Mouse (Mus musculus) midbrain, embryonic 15.5 days (tissue): ENCODE data around the gene Ifitm3. TPM values are rescaled to one million over a fixed set of nuclear protein-coding genes. Genes with fewer than 3 reads are reported as not detected.
"Not testable (repeated sequence)": the region's sequence is repeated elsewhere in the genome, so short reads cannot be mapped to it uniquely, and the experiment has no call there.

ENCODE experiments used
- ATAC-seq: fragments of 200-750 bp; cut with Nextera tagmentation; replicated peaks from 2 replicates; pipeline ENCODE4 v1.8.0; 2017; ENCODE audit warnings: moderate TSS enrichment
- H3K27ac ChIP-seq: fragments of 300-500 bp; sonication (generic); 2 replicates; pipeline ENCODE4 v1.5.1; 2015; ENCODE audit warnings: mild to moderate bottlenecking, inconsistent platforms
- H3K27me3 ChIP-seq: fragments of 300-500 bp; sonication (generic); replicated peaks from 2 replicates; pipeline ENCODE4 v1.6.1; 2015; ENCODE audit warnings: inconsistent platforms
- H3K36me3 ChIP-seq: fragments of 300-500 bp; sonication (generic); replicated peaks from 2 replicates; pipeline ENCODE4 v1.6.1; 2015; ENCODE audit warnings: inconsistent platforms
- H3K4me1 ChIP-seq: fragments of 300-500 bp; sonication (generic); 2 replicates; pipeline ENCODE4 v1.6.1; 2015; ENCODE audit warnings: inconsistent platforms
- H3K4me2 ChIP-seq: fragments of 300-500 bp; sonication (generic); 2 replicates; pipeline ENCODE4 v1.6.1; 2015; ENCODE audit warnings: inconsistent platforms, mild to moderate bottlenecking, moderate library complexity
- H3K4me3 ChIP-seq: fragments of 300-500 bp; sonication (generic); 2 replicates; pipeline ENCODE4 v1.5.1; 2015; ENCODE audit warnings: mild to moderate bottlenecking, inconsistent platforms
- H3K9ac ChIP-seq: fragments of 300-500 bp; sonication (generic); 2 replicates; pipeline ENCODE4 v1.6.1; 2015; ENCODE audit warnings: mild to moderate bottlenecking, inconsistent platforms
- H3K9me3 ChIP-seq: fragments of 300-500 bp; sonication (generic); 2 replicates; pipeline ENCODE4 v1.6.1; 2016; ENCODE audit warnings: inconsistent platforms
- WGBS: fragments of 180-500 bp; shearing (Covaris S2); methylation state at CpG from one replicate; pipeline ENCODE4 v1.1.7; 2015; ENCODE audit warnings: mixed read lengths; 5-methylcytosine and 5-hydroxymethylcytosine counted together
- polyA plus RNA-seq: library from polyadenylated mRNA; unstranded; fragments of >200 nt; fragmentation: Nextera tagmentation; extraction: Ambion mirVana; gene quantifications from 2 replicates; pipeline ENCODE4 v1.2.1, GENCODE M21; 2015

Gene Ifitm3
- polyA plus RNA-seq, 1 experiment from 2014 or later: 40.9 TPM

- no peaks in the 10 kb centered on the region for H3K27me3 ChIP-seq
- H3K9ac ChIP-seq: no peak overlapping the region
- H3K27ac ChIP-seq: no peak overlapping the region
- no peak overlapping the region for H3K4me2 ChIP-seq
- no peaks in the 10 kb centered on the region for H3K9me3 ChIP-seq
- 94% methylated on average over 17 of the region's 17 CpGs for WGBS
- H3K4me3 ChIP-seq: no peak overlapping the region
- no peak for ATAC-seq
- no peaks in the 10 kb centered on the region for H3K4me1 ChIP-seq
- no peaks in the 10 kb centered on the region for H3K36me3 ChIP-seq
Observed at GRCm38 (mm10) chr7:140987182-140988138, 23.1 kb downstream of the Ifitm3 start.

GRCm38 (mm10) chr7:140982971-140983370, 27.6 kb downstream of the Ifitm3 start:
- no peak overlapping the region for H3K9ac ChIP-seq
- no peaks in the 10 kb centered on the region for H3K4me1 ChIP-seq
- H3K4me3 ChIP-seq: no peak overlapping the region
- H3K9me3 ChIP-seq: no peaks in the 10 kb centered on the region
- H3K27ac ChIP-seq: no peak overlapping the region
- WGBS: 93% methylated on average over 7 of the region's 7 CpGs
- H3K4me2 ChIP-seq: no peak overlapping the region
- no peaks in the 10 kb centered on the region for H3K36me3 ChIP-seq
- no peak for ATAC-seq
- no peaks in the 10 kb centered on the region for H3K27me3 ChIP-seq

- Histone ChIP-seq H3K4me3 (no peak overlapping the region), H3K27me3 (no peaks in the 10 kb centered on the region), H3K4me1 (no peaks in the 10 kb centered on the region), H3K27ac (no peak overlapping the region), H3K9ac (no peak overlapping the region), H3K4me2 (no peak overlapping the region), H3K9me3 (no peaks in the 10 kb centered on the region), H3K36me3 (no peaks in the 10 kb centered on the region)
- no peak for ATAC-seq
- WGBS: 94% methylated on average over 8 of the region's 8 CpGs
Observed at GRCm38 (mm10) chr7:140981704-140982103, 28.9 kb downstream of the Ifitm3 start.

GRCm38 (mm10) chr7:140976720-140977119, 33.9 kb downstream of the Ifitm3 start:
- not testable (repeated sequence) for H3K9ac ChIP-seq, H3K4me3 ChIP-seq, H3K27me3 ChIP-seq, H3K36me3 ChIP-seq, H3K27ac ChIP-seq, H3K4me2 ChIP-seq, ATAC-seq, H3K4me1 ChIP-seq, H3K9me3 ChIP-seq
- 91% methylated on average over 9 of the region's 9 CpGs for WGBS

- WGBS: 27% methylated on average over 3 of the region's 3 CpGs
- ATAC-seq: no peak
- Histone ChIP-seq H3K9me3 (no peaks in the 10 kb centered on the region), H3K36me3 (no peaks in the 10 kb centered on the region), H3K4me1 (peaks cover 4% of the 10 kb centered on the region; the same call in 1 of the 2 replicates), H3K4me3 (no peak overlapping the region), H3K27ac (no peak overlapping the region), H3K9ac (no peak overlapping the region), H3K4me2 (no peak overlapping the region), H3K27me3 (0 out of 2 replicates have a peak, but pooled peaks cover 3% of the 10 kb centered on the region)
Observed at GRCm38 (mm10) chr7:140975465-140975864, 35.1 kb downstream of the Ifitm3 start.

- Histone ChIP-seq H3K9ac (no peak overlapping the region), H3K4me1 (peaks cover 4% of the 10 kb centered on the region; the same call in 1 of the 2 replicates), H3K27ac (no peak overlapping the region), H3K36me3 (no peaks in the 10 kb centered on the region), H3K4me2 (no peak overlapping the region), H3K9me3 (no peaks in the 10 kb centered on the region), H3K27me3 (0 out of 2 replicates have a peak, but pooled peaks cover 3% of the 10 kb centered on the region), H3K4me3 (no peak overlapping the region)
- 11% methylated on average over 9 of the region's 9 CpGs for WGBS
- no peak for ATAC-seq
Observed at GRCm38 (mm10) chr7:140974940-140975339, 35.6 kb downstream of the Ifitm3 start.

- no peak overlapping the region for H3K27ac ChIP-seq
- 29% methylated on average over 14 of the region's 14 CpGs for WGBS
- no peak overlapping the region for H3K4me3 ChIP-seq
- no peak overlapping the region for H3K9ac ChIP-seq
- no peak overlapping the region for H3K4me2 ChIP-seq
- no peak for ATAC-seq
- H3K4me1 ChIP-seq: peaks cover 4% of the 10 kb centered on the region; the same call in 1 of the 2 replicates
- no peaks in the 10 kb centered on the region for H3K36me3 ChIP-seq
- H3K9me3 ChIP-seq: no peaks in the 10 kb centered on the region
- H3K27me3 ChIP-seq: 0 out of 2 replicates have a peak, but pooled peaks cover 3% of the 10 kb centered on the region
Observed at GRCm38 (mm10) chr7:140973396-140974165, 37.0 kb downstream of the Ifitm3 start.

- Histone ChIP-seq H3K9ac (no peak overlapping the region), H3K4me1 (peaks cover 4% of the 10 kb centered on the region; the same call in 1 of the 2 replicates), H3K9me3 (no peaks in the 10 kb centered on the region), H3K27me3 (0 out of 2 replicates have a peak, but pooled peaks cover 3% of the 10 kb centered on the region), H3K4me2 (no peak overlapping the region), H3K27ac (no peak overlapping the region), H3K4me3 (no peak overlapping the region), H3K36me3 (no peaks in the 10 kb centered on the region)
- no peak for ATAC-seq
- 87% methylated on average over 8 of the region's 8 CpGs for WGBS
Observed at GRCm38 (mm10) chr7:140971479-140972171, 38.9 kb downstream of the Ifitm3 start.

- Histone ChIP-seq H3K4me2 (no peak overlapping the region), H3K4me1 (peaks cover 4% of the 10 kb centered on the region; the same call in 1 of the 2 replicates), H3K27me3 (0 out of 2 replicates have a peak, but pooled peaks cover 3% of the 10 kb centered on the region), H3K9ac (no peak overlapping the region), H3K9me3 (no peaks in the 10 kb centered on the region), H3K4me3 (no peak overlapping the region), H3K27ac (no peak overlapping the region), H3K36me3 (no peaks in the 10 kb centered on the region)
- 52% methylated on average over 7 of the region's 7 CpGs for WGBS
- ATAC-seq: no peak
Observed at GRCm38 (mm10) chr7:140970931-140971330, 39.6 kb downstream of the Ifitm3 start.

GRCm38 (mm10) chr7:140968710-140969109, 41.9 kb downstream of the Ifitm3 start:
- H3K4me1 ChIP-seq, H3K4me2 ChIP-seq, H3K36me3 ChIP-seq, H3K4me3 ChIP-seq, ATAC-seq, H3K9me3 ChIP-seq, H3K27ac ChIP-seq, H3K9ac ChIP-seq, H3K27me3 ChIP-seq: not testable (repeated sequence)
- WGBS: 19% methylated on average over 3 of the region's 3 CpGs

- H3K9me3 ChIP-seq: no peaks in the 10 kb centered on the region
- no peaks in the 10 kb centered on the region for H3K36me3 ChIP-seq
- H3K9ac ChIP-seq: no peak overlapping the region
- 7% methylated on average over 14 of the region's 14 CpGs for WGBS
- no peak overlapping the region for H3K4me3 ChIP-seq
- no peaks in the 10 kb centered on the region for H3K27me3 ChIP-seq
- H3K4me2 ChIP-seq: no peak overlapping the region
- ATAC-seq: no peak
- no peaks in the 10 kb centered on the region for H3K4me1 ChIP-seq
- H3K27ac ChIP-seq: no peak overlapping the region
Observed at GRCm38 (mm10) chr7:140967862-140968591, 42.5 kb downstream of the Ifitm3 start.
